Mouse (Mus musculus): ENCODE results near the gene Fcgr3.
"Not testable (repeated sequence)": the region's sequence is repeated elsewhere in the genome, so short reads cannot be mapped to it uniquely, and the experiment has no call there.

DNA sequence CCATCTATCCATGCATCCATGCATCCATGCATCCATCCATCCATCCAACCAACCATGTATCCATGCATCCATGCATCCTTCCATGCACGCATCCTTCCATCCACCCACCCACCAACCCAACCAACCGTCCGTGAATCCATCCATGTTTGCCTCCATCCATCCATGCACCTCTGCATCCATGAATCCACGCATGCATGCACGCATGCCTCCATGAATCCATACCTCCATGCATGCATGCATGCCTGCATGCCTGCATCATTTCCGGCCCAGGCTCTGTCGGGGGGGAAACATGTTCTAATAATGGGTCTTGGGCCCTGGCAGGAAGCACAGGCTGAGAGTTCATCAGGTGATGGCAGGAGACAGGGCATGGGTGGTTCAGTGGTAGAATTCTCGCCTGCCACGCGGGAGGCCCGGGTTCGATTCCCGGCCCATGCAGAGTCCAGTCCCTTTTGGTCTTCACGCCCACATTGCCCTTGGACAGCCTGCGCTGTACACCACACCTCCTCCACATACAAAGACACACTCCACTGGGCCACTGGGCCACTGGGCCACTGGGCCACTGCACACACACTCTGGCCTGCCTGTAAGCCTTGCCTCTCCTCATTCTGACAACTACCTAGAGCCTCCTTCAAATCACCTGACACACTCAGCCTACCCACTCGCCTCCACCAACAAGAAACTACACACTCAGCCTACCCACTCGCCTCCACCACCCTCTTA is 16.9 kb upstream of the Fcgr3 start:
- TF ChIP-seq CTCF (conservative IDR thresholded peaks at IDR 0.05; ENCODE audit: low read length); NANOG (IDR thresholded peaks at IDR 0.05; ENCODE audit: borderline replicate concordance, low read length); POU5F1 (IDR thresholded peaks at IDR 0.05; ENCODE audit: borderline replicate concordance, low read length): not testable (repeated sequence)

All from E14TG2a.4 (cell line).